Mouse (Mus musculus): ENCODE results near the gene Gm9747. TPM values are rescaled to one million over a fixed set of nuclear protein-coding genes. Genes with fewer than 3 reads are reported as not detected.

The Gm9747 gene
- not detected for total RNA-seq (2021)
- long read RNA-seq, experiment 1, partial matches to known transcripts = 0 of 1 reads
- long read RNA-seq, experiment 1, other reads (novel, unspliced or antisense) = 0 of 1 reads
- long read RNA-seq, experiment 2, transcript Gm9747-201 (1 exons, 2,822 nt) = major isoform, 5 of 5 reads
- long read RNA-seq, experiment 2, partial matches to known transcripts = 0 of 5 reads
- long read RNA-seq, experiment 2, other reads (novel, unspliced or antisense) = 0 of 5 reads

GRCm38 (mm10) chr1:82232812-82233211 is at the start of gene Gm9747:
Gene Gm9747 (plus strand): TSS chr1:82233112.
- intact Hi-C loops (cut with DNase I) = no loop called here
- no peak for DNase-seq

DNA sequence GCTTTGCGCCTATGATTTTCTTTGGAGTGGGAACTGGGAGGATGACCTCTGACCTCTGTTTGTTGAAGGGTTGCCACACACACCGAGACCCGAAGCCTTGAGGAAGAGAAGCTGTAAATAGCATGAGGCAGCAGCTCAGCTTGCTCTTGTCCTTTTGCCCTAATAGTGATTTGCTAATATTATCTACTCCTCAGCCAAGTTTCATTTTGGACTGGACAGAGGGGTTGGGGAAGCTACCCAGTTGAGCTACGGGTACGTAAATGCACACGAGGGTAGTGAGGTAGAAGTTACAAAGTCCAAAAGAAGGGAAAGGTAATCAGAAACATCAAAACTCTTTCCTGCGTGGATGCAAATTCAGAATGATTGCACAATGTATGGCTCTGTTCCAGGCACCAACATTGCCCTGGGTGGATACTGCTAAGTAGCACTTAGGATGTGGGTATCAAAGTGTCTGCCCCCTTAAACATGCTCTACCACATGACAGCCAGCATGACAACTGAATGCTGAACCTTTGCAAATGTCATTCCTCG is 48.9 kb upstream of the Gm9747 start:
- intact Hi-C loops (cut with DNase I) = no loop called here
- DNase-seq = no peak

DNA sequence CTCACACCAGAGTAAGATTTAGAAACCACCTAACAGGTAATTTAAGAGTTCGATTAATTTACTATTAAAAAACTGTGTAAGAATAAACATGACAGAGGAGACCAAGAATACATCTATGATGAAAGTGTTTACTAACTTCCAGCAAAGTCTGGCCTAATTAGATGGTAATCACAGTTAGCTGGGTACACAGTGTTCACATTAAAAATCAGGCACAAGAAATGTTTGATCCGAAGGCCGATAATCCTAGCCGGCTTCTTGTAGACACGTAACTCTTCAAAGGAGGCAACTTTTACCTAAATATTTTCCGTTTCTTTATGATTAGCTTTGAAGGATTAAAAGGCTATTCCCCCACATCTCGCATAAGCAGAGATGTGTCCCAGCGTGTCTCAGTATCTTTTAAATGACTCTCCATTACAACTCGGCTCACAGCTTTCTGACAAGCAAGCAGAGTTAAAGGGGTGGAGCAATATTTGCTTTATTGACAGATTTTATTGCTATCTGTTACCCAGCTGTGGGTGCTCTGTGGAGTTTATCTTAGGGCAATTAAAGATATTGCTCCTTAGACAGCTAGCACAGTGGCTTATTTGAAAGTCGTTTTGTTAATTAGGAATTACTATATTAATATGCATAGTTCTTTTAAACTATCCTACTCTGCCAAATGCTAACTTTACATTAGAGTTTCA is 44.2 kb upstream of the Gm9747 start:
- DNase-seq = no peak
- intact Hi-C loops (cut with DNase I) = no loop called here

GRCm38 (mm10) chr1:82189516-82189915 is 43.4 kb upstream of the Gm9747 start:
- DNase-seq = peak; percentile 13 to 26
- intact Hi-C loops (cut with DNase I) = no loop called here

GRCm38 (mm10) chr1:82191579-82191978 is 41.3 kb upstream of the Gm9747 start:
- intact Hi-C loops (cut with DNase I) = no loop called here

DNA sequence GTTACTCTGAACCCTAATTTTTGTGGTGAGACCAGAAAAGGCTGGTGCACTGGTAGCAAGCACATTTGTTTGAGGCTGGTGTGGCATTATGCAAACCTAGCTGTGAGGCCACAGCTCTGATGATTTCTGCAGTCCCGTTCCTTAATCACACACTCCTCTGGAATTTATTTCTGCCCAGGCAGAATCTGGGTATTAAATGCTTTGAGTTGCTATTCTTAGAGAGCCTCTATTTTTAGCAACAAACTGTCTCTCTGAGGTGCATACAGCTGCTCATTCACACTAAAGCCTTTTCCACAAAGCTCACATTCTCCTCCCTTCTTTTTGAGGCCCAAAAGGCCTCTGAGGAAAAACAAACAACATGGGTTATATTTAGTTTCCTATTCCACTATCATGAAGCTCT is 33.0 kb upstream of the Gm9747 start:
- no peak for DNase-seq
- intact Hi-C loops (cut with DNase I) = no loop called here

More at GRCm38 (mm10) chr1:82191579-82191978, 41.3 kb upstream of the Gm9747 start:
- no peak for DNase-seq

DNA sequence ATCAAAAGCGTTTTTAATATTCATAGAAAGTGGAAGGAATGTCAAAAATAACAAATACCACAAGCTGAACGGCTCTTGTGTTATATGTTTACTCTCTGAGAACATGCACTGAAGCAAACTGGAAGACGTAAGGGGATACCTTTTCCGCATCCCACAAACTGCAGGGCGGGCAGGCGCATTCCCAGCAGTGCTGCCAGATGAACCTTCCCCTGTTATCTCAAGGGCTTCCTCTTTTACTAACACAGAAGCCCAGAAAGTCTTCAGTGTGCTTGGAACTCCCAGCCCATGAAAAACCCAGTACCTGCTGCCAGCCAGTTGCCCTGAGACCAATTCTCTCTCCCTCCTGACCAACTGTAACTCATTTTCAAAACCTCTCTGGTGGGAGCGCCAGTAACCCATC is 32.3 kb upstream of the Gm9747 start:
- intact Hi-C loops (cut with DNase I) = no loop called here
- peak; percentile 37 to 55 for DNase-seq

DNA sequence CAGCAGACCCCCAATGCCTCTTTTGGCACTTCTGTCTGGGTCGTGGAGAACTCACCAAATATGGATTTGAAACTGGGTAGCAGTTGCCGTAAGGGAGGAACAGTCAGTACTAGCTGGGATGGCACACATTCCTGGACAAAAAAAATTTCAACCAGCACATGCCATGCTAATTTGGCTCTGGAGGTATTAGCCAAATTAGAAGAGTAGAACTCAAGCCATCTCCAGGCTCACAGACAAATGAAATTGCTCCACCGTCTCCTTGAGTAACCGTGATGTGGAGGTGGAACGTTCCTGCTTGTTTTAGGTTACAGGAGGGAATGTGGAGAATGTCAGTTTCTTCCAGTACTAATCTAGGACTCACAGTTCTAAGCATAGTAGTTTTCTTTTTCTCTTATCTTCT is 25.4 kb upstream of the Gm9747 start:
- intact Hi-C loops (cut with DNase I) = no loop called here
- no peak for DNase-seq

- intact Hi-C loops (cut with DNase I) = no loop called here
Observed at GRCm38 (mm10) chr1:82220673-82221396, 12.1 kb upstream of the Gm9747 start.

GRCm38 (mm10) chr1:82221462-82221861 is 11.4 kb upstream of the Gm9747 start:
- DNase-seq = no peak
- intact Hi-C loops (cut with DNase I) = no loop called here

More at GRCm38 (mm10) chr1:82220673-82221396, 12.1 kb upstream of the Gm9747 start:
- no peak for DNase-seq

GRCm38 (mm10) chr1:82223042-82223795 is 9.7 kb upstream of the Gm9747 start:
- intact Hi-C loops (cut with DNase I) = no loop called here
- DNase-seq = no peak

DNA sequence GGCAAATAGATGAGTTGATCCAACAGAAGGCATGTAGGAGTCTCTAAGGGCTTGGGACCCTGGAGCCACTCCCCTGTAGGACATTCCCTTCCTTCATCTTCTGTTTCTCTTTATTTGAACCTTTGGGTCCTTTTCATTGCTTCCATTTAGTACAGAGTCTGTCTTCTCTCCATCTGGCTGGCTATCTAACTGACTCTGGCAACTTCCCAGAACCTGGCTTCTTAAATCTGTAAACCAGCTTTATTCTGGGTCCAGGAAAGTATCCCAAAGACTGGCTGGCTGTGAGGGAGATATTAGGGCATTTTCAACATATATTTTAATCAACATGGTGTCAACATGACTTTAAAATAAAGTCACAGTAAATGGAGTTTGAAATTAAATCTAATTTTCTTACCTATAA is 4.1 kb upstream of the Gm9747 start:
- no peak for DNase-seq
- intact Hi-C loops (cut with DNase I) = no loop called here

- intact Hi-C loops (cut with DNase I) = no loop called here
- DNase-seq = no peak
Observed at GRCm38 (mm10) chr1:82234616-82235015, 1.7 kb downstream of the Gm9747 start.

- no peak for DNase-seq
- intact Hi-C loops (cut with DNase I) = no loop called here
Observed at GRCm38 (mm10) chr1:82235455-82236104, 2.7 kb downstream of the Gm9747 start.

- intact Hi-C loops (cut with DNase I) = no loop called here
- no peak for DNase-seq
Observed at GRCm38 (mm10) chr1:82238245-82238644, 5.3 kb downstream of the Gm9747 start.

DNA sequence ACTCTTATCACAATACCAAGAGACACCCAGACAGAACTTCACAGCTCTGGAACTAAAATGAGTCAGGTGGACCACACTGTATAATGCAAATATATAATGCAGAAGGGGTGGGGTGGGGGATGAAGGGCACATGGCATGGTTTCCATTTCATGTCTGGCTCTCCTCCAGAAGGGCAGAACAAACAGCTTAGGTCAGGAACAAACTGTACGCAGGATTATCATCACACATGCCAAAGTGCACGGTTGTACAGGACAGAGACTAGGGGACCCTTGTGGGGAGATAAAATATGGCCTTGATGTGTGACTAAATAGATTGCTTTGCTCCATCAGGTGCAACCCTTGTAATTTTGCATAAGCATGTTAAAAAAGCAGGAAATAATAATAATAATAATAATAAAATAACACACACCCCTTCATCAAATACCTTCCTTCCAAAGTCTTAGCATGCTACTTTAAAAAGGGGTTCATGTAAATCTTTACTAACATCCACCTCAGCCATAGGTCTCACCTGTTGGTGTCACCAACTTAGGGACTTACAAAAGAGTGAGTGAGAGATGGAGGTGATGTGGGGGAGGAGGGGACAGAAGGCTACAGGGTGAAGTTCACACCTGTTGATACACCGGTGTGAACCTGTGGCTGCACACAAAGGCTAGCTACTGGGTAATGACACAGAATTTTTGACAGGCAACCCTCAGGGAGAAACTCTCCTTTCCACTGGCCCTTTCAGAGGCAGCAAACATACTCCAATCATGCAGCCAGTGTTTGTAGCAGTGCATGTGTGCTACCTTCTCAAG is 6.7 kb downstream of the Gm9747 start:
- DNase-seq = peak; percentile 15 to 16
- intact Hi-C loops (cut with DNase I) = no loop called here

DNA sequence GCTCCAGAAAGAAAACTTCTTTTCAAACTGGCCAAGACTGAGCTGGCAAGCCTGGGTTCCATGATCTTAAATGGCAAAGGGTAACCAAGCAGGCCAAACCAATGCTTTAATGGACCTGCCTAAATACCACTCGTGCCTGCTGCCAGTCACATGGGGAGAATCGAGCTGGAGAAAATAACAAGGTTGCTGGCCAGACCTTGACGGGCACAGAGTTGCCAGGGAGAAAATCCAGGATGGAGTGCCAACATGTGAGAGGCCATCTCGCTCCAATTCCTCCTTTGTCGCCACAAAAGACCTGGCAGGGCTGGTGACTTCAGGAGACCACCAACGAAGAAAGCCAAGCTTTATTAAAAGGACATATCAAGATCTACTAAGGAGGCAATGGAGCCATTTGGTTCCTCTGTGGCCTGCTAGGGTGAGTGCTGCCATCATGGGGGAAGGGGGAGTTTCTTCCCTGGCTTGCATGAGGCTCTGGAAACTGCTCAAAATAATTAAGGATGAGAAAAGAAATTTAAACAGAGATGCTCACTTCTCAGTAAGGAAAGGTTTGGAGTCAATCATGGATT is 10.4 kb downstream of the Gm9747 start:
- intact Hi-C loops (cut with DNase I) = no loop called here
- DNase-seq = peak; percentile 19 to 30

DNA sequence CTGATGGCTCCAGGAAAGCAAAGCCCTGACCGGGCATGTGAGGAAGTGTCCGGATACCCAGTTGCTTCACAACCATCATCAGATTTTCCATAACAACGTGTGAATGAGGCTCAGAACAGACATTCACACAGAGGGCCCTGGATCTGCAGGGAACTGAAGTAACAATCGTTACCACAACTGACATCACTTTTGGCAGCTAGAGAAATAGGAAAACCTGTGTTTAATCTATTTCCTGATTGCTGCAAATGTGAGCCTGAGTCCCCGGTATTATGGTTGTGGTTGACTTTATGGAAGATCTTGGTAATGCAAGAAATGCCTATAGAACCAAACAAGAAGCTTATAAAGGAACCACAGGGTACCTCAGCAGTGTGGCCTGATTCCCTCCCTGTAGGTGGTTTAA is 12.1 kb downstream of the Gm9747 start:
- DNase-seq = no peak
- intact Hi-C loops (cut with DNase I) = loop anchor here (5.0 kb wide), 1 partner anchor 42 kb away; no protein-coding TSS in a partner anchor

Measured in heart, postnatal 14 days (tissue).